Mouse (Mus musculus) thymus, postnatal 0 days (tissue): Measurements from ENCODE around the gene Zfp974. TPM values are rescaled to one million over a fixed set of nuclear protein-coding genes. Genes with fewer than 3 reads are reported as not detected.
"Not testable (repeated sequence)": the region's sequence is repeated elsewhere in the genome, so short reads cannot be mapped to it uniquely, and the experiment has no call there.

Source experiments
- DNase-seq: peaks from one replicate; pipeline ENCODE4 v3.0.0-alpha.2; 2015; ENCODE audit warnings: low spot score
- polyA plus RNA-seq: library from polyadenylated mRNA; unstranded; fragments of >200 nt; fragmentation: Nextera tagmentation; extraction: Ambion mirVana; gene quantifications from 2 replicates; pipeline ENCODE4 v1.2.1, GENCODE M21; 2015

The Zfp974 gene
- 3.3 and 3.7 TPM in 2 replicates for polyA plus RNA-seq

DNA sequence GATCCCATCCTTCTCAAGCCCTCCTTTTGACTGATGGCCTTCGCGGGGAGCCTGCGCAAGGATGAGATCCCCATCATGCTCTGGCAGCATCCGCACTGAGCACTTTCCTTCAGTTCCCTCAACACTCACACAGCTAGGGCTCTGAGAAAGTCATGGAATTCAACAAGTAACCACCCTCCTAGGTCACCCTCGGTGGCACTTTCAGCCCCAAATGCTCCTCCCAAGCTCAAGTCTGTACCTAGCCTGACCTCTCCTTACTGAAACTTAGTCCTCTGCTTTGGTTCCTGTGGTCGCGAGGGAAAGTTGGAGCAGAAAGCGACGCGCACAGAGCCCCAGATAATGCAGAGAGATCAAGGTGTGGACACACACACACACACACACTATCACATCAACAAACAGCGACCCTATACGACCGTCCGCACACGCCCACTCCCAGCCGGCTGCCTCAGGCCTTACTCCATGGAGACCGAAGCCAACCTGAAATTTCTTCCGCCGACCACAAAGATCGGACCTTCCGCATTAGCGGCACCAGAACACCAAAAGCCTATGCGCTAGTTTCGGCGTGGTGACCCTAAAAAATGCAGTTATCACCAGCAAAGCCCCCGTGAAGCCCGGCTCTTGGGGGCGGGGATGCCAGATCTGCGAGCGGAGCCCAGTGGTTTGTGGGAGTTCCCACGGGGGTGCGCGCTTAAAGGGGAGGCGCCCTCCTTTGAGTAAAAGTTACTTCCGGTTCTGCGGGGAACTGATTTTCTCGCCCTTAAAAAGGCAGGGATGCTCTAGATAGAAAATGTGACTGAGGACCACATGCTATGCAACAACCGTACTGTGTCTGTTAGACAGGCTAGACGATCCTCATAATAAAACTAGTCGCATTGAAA, at the start of gene Zfp974:
Gene Zfp974 (minus strand): TSS at position 643 of the 878 bp plus-strand sequence.
- peak; percentile 78 for DNase-seq

- DNase-seq = not testable (repeated sequence)
Observed at GRCm38 (mm10) chr7:27949451-27949850, 20.2 kb upstream of the Zfp974 start.

- DNase-seq = peak; percentile 36
Observed at GRCm38 (mm10) chr7:27941869-27942268, 12.6 kb upstream of the Zfp974 start.

GRCm38 (mm10) chr7:27933800-27934158, 4.5 kb upstream of the Zfp974 start:
- not testable (repeated sequence) for DNase-seq

DNA sequence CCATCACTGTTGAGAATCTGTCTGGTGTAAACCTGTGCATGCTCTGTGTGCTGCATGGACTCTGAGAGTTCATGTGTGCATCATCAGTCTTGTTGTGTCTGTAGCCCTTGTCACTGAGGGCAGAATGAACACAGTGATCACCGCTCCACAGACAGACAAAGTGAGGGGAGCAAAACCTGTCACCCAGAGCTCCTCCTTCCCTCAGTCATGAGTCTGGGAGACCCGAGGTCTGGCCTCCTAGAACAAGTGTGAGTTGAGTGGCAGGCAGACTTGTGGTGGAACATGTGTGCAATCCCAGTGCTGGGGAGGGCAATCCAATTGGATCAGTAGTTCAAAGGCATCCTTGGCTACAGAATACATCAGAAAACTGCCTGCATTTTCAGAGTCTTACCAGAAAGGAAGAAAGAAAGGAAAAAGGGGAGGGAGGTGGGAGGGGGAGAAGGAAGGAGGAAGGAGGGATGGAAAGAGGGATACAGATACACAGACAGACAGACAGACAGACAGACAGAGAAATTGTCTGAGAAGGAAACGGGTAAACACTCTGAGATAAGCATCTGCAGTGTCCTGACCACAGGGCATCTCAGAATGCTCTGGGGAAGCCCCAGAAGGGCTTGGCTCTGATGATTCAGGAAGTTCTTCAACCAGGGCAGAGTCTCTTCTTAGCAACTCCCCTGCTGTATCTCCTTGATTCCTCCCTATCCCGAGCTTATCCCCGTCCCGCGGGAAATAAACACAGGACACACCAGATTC, 4.0 kb upstream of the Zfp974 start:
- DNase-seq = peak; percentile 38

DNA sequence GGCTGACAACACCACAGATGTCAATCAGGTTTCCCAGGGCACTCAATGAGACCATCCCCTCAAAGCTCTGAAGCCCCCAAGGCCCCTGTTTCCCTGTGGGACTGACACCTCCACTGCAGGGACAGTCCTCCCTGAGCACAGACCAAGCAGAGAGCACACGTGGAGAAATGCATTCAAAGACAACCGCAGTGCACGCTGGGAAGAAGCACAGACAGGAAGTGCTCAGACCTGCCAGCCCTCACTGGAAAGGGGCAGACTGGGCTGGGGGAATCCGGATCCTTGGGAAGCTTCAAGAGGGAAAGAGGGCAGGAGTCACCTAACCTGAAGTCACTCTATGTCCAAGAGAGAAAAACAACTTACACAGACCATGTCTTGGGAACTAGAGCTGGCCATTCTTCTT, 2.2 kb downstream of the Zfp974 start:
- DNase-seq = not testable (repeated sequence)

- not testable (repeated sequence) for DNase-seq
Observed at GRCm38 (mm10) chr7:27910952-27911351, 18.3 kb downstream of the Zfp974 start.

DNA sequence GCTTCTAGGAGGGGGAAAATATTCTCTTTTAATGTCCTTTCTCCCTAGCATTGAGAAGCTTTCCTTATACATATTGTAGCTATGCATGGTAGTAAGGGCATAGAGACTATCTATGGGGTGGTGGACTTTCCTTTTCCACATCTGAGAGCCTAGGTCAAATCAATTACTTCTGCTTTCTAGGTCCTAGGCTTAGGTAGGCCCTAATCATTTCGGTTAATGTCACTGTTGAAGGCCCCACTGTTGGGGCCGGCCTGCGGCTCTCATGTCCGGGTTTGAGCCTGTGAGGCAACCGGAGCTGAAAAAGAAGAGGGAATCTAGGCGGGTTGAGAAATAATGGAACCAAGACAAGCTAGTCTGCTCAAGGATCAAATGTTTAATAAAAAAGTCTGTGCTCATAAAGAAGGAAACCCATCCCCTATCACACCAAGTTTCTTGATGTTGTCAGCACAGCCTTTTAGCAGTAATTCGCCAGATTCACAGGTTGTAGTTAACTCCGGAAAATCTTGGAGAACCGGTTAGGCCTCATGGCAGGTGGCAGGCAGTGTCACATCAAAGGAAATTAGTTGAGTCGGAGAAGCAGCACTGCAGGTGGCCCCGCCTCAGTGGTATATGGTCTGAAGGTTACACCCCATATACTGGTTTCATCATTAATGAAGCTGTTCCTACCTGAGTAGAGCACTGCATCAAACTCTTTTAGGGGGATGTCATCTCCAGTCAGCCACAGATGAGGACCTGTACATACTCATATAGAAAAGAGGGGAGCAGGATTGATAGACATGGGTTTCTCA, 24.0 kb downstream of the Zfp974 start:
- DNase-seq = no peak

- DNase-seq = no peak
Observed at GRCm38 (mm10) chr7:27900601-27901000, 28.7 kb downstream of the Zfp974 start.

- no peak for DNase-seq
Observed at GRCm38 (mm10) chr7:27881721-27882120, 47.5 kb downstream of the Zfp974 start.

GRCm38 (mm10) chr7:27862578-27862977, 66.7 kb downstream of the Zfp974 start:
- not testable (repeated sequence) for DNase-seq

DNA sequence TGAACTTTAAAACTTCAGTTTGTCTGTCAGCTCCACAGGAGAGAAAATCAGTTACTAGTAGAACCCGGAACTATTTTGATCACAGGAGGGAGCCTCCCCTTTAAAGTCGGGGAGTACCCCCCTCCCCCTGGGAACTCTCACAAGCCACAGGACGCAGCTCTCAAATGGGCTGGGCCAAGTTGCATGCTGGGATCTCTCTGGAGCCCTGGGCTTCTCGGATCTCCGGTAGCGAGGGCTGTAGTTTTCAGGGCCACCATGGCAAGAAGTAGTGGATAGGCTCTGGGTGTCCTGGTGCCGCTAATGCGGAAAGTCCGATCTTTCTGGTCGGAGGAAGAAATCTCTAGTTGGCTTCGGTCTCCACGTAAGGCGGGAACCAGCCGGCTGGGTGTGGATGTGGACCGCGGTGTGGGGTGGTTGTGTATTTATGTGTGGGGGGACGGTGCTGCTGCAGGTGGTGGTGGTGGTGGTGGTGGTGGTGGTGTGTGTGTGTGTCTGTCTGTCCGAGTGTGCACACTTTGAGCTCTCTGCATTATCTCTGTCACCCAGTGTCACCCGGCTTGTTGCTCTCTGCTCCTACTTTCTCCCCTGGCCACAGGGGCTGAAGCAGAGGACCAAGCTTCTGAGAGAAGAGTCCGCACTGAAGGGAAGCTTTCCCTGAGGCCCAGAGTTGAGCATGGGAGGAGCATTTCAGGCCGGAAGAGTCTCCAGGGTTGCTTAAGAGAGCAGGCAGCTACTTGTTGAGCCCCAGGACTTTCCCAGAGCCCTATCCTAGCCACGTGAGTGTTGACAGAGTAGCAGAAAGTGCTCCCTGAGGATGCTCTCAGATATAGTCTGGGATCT, 68.6 kb downstream of the Zfp974 start:
- DNase-seq = peak; percentile 89

DNA sequence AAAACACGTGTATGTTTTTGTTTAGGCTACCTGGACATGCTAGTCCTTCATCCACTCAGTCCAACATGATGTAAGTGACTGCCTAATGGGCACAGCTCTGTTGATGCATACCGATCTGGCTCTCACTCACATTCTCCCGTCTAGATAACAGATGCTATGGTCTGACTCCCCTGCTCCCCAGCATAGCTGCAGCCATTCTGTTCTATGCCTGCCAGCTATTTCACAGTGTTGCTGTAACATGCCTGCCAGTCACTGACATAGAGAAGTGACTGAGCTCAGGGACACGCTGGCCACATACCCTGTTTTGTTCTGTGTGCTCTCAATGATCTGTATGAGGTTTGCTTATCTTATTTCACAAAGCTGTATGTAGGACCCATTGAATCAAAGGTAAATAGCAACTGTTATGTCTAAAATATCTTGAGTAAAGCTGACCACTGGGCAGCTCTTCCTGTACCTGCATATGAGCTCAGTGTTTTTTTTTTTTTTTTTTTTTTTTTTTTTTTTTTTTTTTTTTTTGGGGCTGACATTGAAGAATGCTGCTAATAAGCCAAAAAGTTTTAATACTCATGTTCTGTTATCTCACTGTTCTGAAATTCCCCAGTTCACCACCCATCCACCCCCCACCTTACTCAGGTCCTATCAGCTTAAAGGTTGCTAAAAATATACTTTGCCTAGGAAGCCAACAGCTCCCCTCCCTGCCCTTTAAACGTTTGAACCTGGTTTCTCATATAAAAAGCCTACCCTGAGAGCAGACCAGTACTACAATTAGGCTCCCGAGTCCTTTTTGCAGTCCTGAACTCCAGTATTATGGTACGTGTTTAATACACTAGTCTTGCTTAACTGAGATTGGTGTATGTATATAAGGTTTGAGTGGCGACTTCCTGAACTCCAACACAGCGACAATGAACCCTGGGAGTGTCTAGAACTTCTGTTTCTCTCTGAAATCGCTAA, 69.7 kb downstream of the Zfp974 start:
- no peak for DNase-seq

Other genes starting within 250 kb of the Zfp974 start
- 2.8 and 3.5 TPM in 2 replicates for gene Zfp607b, start 240.1 kb downstream of the Zfp974 start, polyA plus RNA-seq
- gene Zfp60, start 198.1 kb downstream of the Zfp974 start, polyA plus RNA-seq = 13.5 and 14.8 TPM in 2 replicates
- 2.3 and 3.1 TPM in 2 replicates for gene Zfp626, start 122.3 kb downstream of the Zfp974 start, polyA plus RNA-seq
- 4.3 and 4.7 TPM in 2 replicates for gene Zfp59, start 90.9 kb downstream of the Zfp974 start, polyA plus RNA-seq
- gene Zfp607a, start 71.9 kb downstream of the Zfp974 start, polyA plus RNA-seq = 4.1 and 4.7 TPM in 2 replicates
- 11.9 and 15.3 TPM in 2 replicates for gene Zfp780b, start 49.7 kb upstream of the Zfp974 start, polyA plus RNA-seq
- 3.4 and 3.9 TPM in 2 replicates for gene Zfp850, start 84.7 kb upstream of the Zfp974 start, polyA plus RNA-seq
- gene Psmc4, start 120.6 kb upstream of the Zfp974 start, polyA plus RNA-seq = 384 and 400 TPM in 2 replicates
- 11.8 and 13.9 TPM in 2 replicates for gene Fcgbp, start 141.8 kb upstream of the Zfp974 start, polyA plus RNA-seq
- gene 9530053A07Rik, start 200.0 kb upstream of the Zfp974 start, polyA plus RNA-seq = 0.22 and 0.40 TPM in 2 replicates
- 147 and 150 TPM in 2 replicates for gene Fbl, start 240.2 kb upstream of the Zfp974 start, polyA plus RNA-seq